Mouse (Mus musculus) urinary bladder, postnatal 25 days (tissue): ENCODE measurements around the gene Hecw2.

Experiments used
- DNase-seq: peaks from one replicate; pipeline ENCODE4 v3.0.0; 2022; ENCODE audit warnings: low spot score

Hecw2 gene

DNA sequence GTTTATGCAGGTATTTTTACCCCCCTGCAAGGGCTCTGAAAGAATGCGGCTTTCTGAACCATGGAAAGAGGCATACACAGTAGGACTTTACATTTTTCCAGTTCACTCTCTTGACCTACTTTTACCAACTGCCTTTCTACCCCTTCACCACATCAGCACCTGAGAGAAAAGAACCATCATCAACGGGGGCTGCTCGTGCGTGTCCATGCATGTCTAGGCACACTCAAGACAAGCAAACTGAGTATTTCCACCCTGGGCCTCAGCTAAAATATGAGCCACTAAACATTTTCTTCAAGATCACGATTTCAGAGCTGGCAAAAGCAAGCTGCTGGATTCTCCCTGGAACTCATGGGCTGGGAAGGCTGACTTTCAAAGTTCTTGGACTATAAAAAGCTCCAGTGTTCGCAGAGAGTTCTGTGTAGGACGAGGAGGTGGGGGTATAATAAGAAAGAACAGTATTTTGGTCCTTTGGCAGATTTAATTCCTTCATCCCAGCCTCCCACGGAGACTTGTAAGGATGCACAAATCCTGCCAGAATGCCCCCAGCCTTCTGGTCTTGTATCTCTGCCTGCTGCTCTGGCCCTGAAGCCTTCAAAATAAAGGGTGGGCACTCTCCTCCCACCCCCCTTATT, 76.5 kb downstream of the Hecw2 start:
- no peak for DNase-seq

DNA sequence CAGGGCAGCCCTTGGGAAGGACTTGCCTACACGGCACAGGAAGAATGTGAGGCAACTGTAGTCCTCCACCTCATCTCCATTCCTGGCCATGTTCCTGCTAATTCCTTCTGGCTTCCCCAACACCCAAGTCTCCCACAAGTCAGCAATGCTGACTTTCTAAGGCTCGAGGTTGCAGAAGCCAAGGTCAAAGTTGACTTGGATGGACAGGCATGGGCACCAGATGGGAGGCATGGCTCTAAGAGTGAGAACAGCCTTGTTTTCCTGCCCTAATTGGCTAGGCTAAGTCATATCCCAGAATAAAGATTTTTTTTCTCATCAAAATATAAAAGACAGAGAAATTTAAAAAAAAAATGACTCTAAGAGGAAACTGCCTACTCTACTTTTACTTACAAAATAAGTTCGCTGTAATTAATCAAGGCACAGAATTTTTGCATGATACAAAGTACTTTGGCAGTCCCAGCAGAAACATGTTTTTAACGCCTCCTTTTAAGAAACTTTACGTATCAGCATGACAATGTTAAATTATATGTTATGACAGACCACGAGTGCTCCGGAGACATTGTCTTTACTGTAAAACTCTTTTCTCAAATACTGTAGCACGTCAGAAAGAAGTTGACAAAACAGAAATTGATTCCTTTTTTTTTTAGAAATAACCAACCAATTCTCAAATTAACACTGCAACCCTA, 83.9 kb downstream of the Hecw2 start:
- no peak for DNase-seq

DNA sequence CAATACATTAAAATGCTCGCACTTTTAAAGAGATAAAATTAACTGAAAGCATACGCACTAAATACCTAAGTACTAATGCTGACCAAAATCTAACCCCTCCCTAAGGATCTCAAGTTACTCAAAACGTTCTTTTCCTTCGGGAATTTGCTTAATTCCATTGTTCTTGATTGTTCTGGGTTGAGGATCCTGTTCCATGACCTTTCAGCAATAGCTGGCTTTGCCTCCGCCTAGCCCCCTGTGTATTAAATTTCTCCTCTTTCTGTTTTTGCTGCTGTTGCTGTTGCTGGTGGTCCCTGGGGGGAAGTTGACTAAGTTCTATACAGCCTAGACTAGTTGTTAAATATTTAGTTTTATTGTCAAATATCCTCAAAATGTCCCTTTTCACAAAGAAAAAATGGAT, 85.7 kb downstream of the Hecw2 start:
- DNase-seq = no peak

DNA sequence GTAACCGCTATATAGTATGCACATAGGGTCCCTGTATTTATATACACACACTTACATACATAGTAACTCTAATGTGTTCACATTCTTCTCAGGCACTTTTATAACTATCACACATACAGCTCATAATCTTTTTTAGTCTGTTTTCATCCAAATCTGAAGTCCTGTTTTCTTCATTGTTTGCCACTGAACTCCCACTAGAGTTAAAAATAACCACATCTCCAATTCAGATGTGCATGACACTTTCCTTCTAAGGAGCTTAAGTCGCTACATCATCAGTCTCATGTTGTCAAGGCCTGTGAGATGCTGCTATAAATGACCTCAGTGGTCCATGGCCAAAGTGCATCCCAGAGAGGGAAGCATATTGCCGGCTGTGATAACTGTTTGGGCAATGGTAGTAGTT, 88.2 kb downstream of the Hecw2 start:
- no peak for DNase-seq

DNA sequence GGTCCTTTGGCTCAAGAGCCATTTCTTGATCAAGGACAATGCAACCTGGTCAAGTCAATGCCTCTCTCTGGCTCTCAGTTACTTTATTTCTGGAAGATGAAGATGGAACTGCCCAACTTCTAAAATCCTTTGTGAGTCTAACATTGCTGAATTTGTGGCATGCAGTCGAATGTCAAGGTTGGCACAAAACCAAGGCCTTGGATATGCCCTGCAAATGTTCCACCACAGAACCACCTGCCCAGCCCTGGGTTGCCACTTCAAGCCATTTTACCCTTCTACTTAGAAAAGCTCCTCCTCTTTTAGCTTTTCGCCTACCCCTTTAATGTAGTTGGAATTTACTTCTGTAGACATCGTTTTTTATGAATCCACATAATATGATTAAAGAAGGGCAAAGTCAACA, 115.3 kb downstream of the Hecw2 start:
- DNase-seq = no peak

DNA sequence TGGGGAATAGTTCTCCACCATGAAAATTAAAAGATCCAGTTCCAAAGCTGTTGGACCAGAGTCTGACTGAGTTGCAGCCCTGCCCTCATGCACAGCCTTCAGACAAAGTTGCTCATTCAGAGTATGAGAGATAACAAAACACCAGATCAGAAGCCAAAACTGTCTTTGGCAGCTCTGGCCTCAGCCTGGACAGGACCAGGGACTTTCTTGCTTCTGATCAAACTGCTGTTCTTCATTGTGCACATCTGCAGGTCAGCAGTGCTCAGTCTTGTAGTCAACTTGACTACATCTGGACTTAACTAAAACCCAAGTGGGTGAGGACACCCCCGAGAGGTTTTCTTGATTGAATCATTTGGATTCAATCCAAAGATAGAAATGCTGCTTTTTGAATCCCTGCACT, 120.5 kb downstream of the Hecw2 start:
- DNase-seq = no peak

DNA sequence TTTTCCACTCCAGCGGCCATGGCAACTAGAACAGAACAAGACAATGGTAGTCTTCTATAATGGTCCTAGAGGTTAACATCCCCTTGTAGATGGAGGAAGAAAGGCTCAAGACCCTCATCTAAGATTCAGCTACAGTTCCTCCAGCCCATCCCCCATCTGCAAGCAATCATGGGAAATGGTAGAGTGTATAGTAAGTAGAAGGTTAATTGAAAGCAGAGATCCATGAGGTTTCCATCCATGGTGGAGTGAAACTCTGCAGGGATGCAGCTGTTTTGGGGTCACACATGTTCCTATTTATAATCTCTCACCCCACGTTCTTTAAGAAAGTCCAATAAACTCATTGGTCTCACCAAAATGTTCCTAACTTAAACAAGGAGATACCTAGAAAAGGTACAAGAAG, 124.8 kb downstream of the Hecw2 start:
- no peak for DNase-seq

DNA sequence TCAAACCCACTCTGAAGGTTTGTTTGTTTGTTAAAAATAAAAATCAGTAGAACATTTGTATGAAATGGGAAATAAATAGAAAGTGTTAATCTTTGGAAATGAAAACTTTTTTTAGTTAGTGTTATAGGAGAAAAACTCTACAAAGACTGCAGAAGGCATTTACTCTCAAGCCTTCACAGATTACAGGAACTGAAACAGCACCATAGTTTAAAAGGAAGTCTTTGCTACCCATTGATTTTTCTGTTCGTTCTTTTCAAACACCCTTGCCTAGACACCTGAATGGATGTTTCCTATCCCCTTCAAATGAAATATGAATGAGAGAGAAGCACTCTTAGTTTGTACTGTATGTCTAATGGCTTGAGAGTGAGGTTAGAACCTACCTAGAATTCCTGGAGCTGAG, 126.7 kb downstream of the Hecw2 start:
- no peak for DNase-seq

DNA sequence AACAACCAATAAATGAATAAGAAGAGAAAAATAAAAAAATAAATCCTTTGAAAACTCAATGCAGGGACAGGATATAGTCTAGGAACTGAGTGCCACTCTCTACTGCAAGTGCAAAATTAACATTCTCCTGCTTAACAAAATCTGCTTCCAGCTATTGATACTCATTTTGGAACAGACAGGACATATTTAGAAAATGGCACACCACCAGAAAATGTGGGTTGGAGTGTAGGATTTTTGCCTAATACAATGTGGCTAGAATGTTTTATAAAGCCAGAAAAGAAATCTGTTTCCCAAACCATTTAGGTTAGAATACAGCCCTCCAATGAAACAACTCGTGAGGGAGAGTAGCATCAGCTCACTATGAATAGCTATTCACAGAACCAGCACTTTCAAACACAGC, 129.5 kb downstream of the Hecw2 start:
- DNase-seq = no peak

DNA sequence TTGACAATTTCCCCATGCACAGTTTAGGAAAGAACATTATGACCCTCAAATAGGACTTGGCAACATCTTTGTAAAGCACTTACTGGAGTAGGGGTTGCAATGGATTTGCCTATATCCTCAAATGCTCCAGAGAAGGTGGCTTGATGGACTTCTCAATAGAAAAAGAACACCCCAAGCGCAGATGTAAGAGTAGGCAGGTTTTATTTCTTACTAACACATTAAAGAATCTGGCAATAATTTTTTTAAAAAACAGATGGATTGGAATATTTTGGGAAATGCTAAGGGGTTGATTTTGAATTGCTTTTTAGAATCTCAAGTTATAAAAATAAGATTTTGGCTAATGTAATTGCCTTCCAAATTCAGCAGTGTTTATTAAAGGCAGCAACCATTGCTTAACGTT, 133.9 kb downstream of the Hecw2 start:
- no peak for DNase-seq

DNA sequence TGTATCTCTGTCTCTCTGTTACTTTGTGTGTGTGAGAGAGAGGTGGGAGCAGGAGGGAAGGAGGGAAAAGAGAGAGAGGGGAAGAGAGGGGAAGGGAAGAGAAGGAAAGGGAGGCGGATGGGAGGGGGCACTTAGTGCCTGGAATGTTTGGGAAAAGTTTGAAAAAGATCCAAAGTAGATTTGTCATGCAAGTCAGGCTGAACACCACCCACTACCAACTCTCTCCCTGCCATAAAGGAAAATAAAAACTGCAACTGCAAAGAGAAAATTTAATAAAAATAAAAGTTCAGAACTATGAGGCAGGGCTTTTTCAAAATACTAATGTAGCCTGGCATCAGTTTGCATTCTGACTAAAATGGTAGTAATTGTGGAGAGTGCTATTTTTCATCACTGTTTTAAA, 135.2 kb downstream of the Hecw2 start:
- no peak for DNase-seq

DNA sequence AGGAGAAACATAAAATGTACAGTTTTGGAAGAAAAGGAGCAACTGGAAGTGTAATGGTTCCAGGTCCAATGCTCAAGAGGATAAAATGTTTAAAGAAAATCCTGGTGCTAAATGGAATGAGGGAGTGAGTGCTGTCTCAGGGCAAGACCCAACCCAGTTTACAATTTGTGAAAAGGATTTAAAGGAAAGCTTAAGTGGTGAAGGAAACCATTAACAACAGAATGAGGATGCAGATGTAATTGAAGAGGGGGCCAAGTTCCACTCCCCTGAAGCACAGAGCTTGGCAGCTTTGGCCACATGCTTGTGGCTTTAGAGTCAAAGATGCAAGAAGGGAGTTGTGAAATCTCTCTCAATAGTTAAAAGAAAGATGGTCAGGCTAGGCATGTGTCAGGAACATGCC, 142.2 kb downstream of the Hecw2 start:
- DNase-seq = no peak

DNA sequence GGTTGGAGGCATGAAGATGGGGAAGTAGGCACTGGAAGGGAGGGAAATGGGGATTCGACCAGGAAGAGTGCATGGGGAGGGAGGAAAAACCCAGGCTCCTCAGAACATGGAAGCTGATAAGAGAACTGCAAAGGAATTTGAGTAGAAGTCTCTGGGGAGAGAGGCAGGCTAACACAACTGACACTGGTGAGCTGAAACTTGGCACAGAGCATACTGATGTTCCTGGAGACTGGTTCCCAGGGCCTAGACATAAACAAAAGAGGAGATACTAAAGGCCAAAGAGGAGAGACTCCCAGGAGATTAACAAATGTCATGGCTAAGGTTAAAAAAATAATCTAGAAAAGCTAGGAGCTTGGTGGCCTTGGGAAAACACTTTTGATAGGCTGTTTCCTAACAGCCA, 148.0 kb downstream of the Hecw2 start:
- DNase-seq = no peak

DNA sequence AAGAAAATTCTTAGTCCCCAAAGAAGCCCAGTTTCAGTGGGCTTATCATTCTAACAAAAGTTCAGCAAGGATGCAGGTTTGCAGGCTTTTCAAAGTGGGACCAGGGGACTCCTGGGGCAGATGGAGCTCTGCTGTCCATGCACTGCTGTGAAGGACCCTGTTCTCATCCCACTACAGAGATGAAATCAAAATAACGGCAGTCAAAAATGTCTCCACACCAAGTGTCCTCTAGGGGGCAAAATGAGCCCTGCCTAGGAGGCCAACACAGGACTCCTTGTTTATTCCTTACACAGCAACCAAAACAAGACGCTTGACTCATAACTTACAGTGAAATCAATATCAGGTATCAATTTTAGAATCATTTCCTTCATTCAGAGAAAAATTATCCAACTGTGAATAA, 155.9 kb downstream of the Hecw2 start:
- no peak for DNase-seq

DNA sequence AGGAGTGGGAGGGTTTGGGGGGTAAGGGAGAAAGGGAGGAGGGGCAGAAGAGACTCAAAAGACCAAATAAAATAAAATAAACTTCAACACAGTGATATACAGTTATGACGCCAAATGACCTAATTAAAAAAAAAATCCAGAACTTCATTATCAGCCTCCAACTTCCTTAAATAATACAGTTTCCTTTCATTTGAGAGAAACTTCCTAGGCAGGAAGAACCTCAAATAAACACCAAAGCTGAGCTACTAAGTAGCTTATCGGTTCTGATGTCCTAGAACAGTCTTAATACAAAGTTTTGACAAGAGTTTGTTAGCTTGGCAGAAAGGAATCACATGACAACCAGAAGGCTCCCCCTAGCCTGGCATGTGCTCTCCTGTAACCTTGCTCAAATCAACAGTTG, 177.3 kb downstream of the Hecw2 start:
- DNase-seq = no peak

DNA sequence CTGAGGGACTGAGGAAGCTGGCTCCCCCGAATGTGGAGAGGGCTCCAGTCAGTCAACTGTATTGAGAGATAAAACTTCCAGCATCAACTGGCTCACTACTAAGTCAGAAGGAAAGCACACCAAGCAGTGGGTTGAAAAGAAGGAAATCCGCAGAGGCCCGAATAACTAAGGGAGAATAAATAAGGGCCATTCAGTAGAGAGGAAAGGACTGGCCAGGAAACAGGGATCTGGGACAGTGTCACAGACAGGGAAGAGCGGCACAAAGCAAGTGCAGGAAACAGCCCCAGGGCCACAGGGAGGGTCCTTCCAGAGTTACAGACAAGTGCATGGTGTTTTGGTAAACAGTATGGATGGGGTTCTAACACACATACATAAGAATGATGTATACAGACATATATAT, 179.2 kb downstream of the Hecw2 start:
- DNase-seq = no peak

DNA sequence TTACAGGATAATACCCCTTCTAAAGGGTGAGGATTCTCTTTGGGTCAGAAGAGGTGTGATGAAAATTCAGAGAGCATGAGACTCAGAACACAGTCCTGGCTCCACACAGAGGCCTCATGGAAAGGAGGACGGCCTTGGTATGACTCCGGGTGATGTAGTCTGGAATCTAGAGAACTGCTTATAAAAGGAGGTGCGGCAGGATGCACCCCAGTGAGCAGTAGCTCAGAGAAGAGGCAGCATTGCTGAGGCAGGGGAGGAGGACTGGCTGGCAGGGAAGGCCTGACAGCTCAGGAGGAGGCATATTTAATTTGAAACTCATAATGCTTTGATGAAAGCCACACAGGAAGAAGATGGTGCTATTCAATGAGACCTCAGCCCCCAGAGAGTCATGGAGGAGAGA, 182.6 kb downstream of the Hecw2 start:
- DNase-seq = no peak

DNA sequence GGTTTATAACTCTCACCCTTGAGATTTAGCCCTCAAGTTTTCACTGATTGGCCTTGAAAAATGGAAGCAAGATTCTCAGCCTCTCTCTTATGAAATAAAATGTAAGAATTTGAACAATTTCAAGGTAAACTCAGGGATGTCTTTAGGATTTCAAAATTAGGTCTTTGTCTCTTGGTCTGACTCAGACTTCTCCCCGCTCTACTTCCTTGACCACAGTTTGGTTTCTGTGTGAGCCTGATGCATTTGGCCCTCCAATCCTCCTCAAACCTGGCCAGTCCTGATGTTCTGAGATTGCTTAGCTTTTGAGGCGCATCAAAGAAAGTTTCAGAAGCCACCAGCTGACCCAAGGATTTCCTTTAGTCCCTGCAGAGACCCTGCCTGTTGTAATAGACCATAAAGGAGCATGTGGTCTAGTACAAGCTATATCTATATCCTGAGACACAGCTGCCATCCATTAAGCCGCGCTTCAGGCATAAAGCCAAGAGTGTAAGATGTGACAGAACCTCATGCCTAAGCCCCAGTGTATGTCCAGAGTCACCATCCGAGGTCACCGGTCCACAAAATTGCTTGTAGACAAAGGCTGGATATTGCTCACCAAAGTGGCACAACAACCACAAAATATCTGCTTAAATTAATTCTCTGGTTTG, 185.4 kb downstream of the Hecw2 start:
- no peak for DNase-seq

DNA sequence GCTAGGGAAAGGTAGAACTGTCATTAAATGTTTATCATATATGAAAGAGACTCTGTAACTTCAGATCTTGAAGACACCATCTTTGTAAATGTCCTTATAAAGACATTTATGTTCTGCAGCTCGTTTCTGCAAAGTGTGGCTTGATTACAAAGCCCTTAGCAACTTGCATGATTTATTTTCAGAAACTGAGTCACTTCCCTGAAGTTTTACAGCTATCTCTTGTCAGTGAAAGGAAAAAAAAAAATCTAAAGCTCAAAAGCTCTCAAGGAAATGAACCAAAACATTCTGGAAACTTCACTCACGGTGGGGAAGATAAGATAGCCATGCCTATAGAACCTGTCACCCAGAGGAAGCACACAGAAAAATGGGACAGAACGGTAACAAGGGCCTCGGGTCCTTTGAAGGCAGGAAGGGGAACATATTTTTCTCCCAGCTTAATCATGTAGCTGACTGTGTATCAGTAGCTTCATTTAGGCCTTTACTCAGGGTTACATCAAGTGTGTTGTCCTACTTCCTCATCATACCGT, 189.0 kb downstream of the Hecw2 start:
- no peak for DNase-seq

DNA sequence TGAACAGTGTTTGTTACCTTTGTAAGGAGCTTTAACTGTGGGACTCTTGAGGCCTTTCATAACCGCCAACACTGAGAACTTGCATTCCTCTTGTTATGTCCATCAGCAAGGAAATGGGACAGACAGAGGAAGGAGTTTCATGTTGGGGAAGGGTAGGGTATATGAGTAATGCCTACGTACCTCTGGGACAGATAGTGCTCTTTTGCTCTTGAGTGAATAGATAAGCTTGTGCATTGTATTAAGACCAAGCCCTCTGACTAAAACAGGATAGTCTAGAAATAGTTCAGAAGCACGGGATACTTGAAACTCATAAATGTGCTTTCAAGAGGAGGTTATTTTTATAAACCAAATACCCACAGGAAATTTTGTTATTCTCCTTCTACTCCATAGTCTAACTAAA, 191.7 kb downstream of the Hecw2 start:
- no peak for DNase-seq

DNA sequence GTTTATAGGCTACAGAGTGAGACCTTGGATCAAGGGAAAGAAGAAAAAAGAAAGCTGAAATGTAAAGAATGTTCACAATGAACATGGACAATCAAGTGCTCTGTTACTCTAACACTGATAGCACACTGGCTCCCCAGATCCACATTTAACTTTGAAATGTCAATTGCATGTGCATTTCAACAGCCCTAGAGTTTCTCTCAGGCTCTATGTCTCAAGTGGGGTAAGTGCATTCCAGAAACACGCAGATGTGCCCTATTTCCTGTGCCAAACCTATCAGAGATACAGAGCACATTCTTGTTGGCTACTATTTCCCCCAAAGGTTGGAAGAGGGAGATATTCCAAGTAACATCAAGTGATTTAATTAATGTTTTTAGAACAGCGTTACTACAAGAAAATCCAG, 192.9 kb downstream of the Hecw2 start:
- no peak for DNase-seq

DNA sequence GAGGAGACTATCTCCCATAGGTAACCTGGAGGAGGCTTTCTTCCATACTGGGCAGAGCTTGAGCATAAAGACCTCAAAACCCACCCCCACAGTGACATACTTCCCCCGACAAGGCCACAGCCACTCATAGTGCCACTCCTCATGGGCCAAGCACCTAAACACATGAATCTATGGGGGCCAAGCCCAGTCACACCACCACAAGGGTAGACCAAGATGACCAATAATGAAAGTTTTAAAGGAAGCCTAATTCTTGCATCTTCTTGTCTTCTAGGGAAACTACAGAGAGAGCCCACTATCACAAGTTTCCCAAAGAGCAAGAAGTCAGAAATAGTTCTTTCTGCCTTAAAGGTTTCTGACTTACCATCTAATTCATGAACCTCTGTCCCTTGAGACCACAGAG, 197.7 kb downstream of the Hecw2 start:
- no peak for DNase-seq

DNA sequence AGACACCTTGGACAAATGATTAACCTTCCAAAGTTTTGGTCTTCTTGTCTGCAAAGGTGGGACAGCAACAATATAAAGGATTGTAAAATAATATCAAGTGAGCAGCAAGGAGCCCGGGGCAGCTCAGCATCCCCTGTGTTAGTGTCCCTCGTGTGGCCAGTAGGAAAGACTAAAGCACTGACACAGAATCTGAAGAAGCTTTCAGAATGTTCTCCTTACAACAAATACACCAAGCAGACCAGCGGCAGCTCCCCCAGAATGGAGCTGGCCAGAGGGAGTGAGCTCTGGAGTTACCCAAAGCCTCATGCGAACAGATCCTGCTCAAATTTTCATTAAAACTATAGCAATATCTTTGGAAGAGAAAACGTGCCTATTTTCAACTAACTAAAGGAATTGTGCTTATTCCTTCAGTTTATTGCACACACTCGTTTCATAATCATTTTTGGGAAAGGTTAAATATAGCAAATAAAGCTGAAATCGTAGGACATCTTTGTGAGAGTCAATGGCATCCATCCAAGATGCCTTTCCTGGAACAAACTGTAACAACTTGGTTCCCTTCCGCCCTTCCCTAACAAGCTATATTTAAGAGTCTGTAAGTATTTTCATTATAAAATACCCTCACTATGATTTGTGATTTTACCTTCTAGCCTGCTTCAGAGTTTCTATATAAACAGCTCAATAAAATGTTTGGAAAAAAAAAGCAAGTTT, 208.6 kb downstream of the Hecw2 start:
- DNase-seq = no peak
